Mouse (Mus musculus) embryonic facial prominence, embryonic 13.5 days (tissue): Measurements from ENCODE around the gene Zpld1. TPM values are rescaled to one million over a fixed set of nuclear protein-coding genes. Genes with fewer than 3 reads are reported as not detected.

Experiments
- ATAC-seq: fragments of 200-750 bp; cut with Nextera tagmentation; 2 replicates; pipeline ENCODE4 v1.8.0; 2017; ENCODE audit warnings: low read depth; ENCODE audit not compliant: insufficient number of reproducible peaks, insufficient read depth, low FRiP score, low TSS enrichment
- H3K27ac ChIP-seq: fragments of 300-500 bp; sonication (generic); 2 replicates; pipeline ENCODE4 v1.5.1; 2015; ENCODE audit warnings: moderate library complexity, mild to moderate bottlenecking, inconsistent platforms
- H3K27me3 ChIP-seq: fragments of 300-500 bp; sonication (generic); 2 replicates; pipeline ENCODE4 v1.6.1; 2015; ENCODE audit warnings: mild to moderate bottlenecking, inconsistent platforms
- H3K36me3 ChIP-seq: fragments of 300-500 bp; sonication (generic); 2 replicates; pipeline ENCODE4 v1.6.1; 2015; ENCODE audit warnings: mild to moderate bottlenecking, inconsistent platforms
- H3K4me1 ChIP-seq: fragments of 300-500 bp; sonication (generic); 2 replicates; pipeline ENCODE4 v1.6.1; 2015; ENCODE audit warnings: inconsistent platforms
- H3K4me2 ChIP-seq: fragments of 300-500 bp; sonication (generic); 2 replicates; pipeline ENCODE4 v1.6.1; 2015; ENCODE audit warnings: moderate library complexity, mild to moderate bottlenecking, inconsistent platforms
- H3K4me3 ChIP-seq: fragments of 300-500 bp; sonication (generic); 2 replicates; pipeline ENCODE4 v1.5.1; 2015; ENCODE audit warnings: mild to moderate bottlenecking, inconsistent platforms
- H3K9ac ChIP-seq: fragments of 300-500 bp; sonication (generic); 2 replicates; pipeline ENCODE4 v1.6.1; 2015; ENCODE audit warnings: mild to moderate bottlenecking, inconsistent platforms
- H3K9me3 ChIP-seq: fragments of 300-500 bp; sonication (generic); 2 replicates; pipeline ENCODE4 v1.6.1; 2016; ENCODE audit warnings: inconsistent platforms
- WGBS: fragments of 180-500 bp; shearing (Covaris S2); methylation state at CpG from one replicate; pipeline ENCODE4 v1.1.7; 2015; ENCODE audit warnings: mixed read lengths; 5-methylcytosine and 5-hydroxymethylcytosine counted together
- polyA plus RNA-seq: library from polyadenylated mRNA; unstranded; fragments of >200 nt; fragmentation: Nextera tagmentation; extraction: Ambion mirVana; gene quantifications from 2 replicates; pipeline ENCODE4 v1.2.1, GENCODE M21; 2015

Zpld1 gene
- polyA plus RNA-seq, 1 experiment from 2014 or later, result 0.10 TPM

DNA sequence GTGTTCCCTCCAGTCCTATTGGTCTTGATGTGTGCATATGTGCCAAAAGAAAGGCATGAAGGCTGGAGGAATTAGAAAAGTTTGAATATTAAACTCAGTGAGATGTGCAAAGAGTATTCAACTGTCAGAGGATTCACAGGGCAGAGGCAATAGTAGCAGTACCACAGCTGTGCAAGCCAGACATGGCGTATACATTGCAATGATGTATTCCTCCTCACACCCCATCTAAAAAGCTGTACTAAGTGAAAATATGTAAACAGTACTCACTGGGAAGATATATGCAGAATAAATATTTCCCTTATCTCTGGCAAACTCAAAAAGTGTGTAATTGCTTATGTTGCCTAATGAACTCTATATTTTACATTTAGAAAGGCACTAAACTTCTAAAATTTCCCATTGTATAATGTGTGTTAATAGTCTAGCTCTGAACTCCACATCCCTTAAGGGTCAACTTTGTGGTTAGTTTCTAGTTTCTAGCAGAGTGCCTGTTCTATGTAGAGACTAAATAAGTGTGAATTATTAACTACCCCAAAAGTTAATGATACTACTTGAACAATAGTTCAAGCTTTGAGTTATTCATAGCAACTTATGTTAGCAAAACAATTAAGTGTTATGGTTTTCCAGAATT is 68.7 kb downstream of the Zpld1 start:
- WGBS, result 89% methylated on average over 1 of the region's 1 CpGs
- H3K9me3 ChIP-seq, result no peaks in the 10 kb centered on the region
- no peak overlapping the region for H3K9ac ChIP-seq
- no peaks in the 10 kb centered on the region for H3K36me3 ChIP-seq
- no peaks in the 10 kb centered on the region for H3K4me1 ChIP-seq
- H3K27me3 ChIP-seq, result no peaks in the 10 kb centered on the region
- H3K4me3 ChIP-seq, result no peak overlapping the region
- H3K27ac ChIP-seq, result no peak overlapping the region
- no peak for ATAC-seq
- no peak overlapping the region for H3K4me2 ChIP-seq

DNA sequence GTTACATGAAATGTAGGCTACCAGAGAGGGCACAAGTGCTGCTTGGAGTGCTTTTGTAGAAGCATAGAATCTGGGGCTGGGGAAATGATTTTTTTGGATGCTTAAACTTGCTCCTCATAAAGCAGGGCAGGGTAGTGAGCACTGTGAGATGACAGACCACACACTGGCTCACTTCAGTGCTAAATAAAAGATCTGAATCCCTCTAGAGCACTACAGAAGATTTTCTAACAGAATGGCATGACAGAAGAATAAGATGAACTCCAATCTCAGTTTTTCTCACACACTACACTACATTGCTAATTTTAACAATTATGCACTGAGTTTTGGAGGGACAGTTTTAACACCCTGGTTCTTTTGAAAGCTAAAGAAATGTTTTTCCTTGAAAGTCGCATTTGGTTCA is 93.8 kb downstream of the Zpld1 start:
- Histone ChIP-seq H3K4me2 (no peak overlapping the region), H3K9me3 (no peaks in the 10 kb centered on the region), H3K36me3 (no peaks in the 10 kb centered on the region), H3K4me3 (no peak overlapping the region), H3K9ac (no peak overlapping the region), H3K4me1 (no peaks in the 10 kb centered on the region), H3K27me3 (no peaks in the 10 kb centered on the region), H3K27ac (no peak overlapping the region)
- no peak for ATAC-seq
- WGBS, result 90% methylated on average over 1 of the region's 1 CpGs

DNA sequence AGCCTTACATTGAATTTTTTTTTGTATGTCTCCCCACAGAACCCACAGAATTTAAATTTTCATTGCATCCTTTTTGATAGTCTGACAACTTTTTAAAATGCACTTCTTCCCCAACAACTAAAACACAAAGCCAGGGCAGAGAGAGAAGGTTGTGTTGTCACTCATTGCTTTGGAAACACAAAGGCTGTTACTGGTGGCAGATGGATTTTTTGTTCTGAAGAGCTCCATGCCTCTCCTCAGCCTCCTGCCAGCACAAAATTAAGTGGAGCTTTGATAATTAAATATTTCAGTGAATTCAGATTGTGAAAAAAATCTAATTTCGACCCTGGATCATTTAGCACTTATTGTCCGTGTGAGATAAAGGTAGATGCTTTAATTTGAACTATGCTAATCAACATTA is 107.4 kb downstream of the Zpld1 start:
- H3K4me2 ChIP-seq, result no peak overlapping the region
- ATAC-seq, result no peak
- H3K27ac ChIP-seq, result no peak overlapping the region
- no peak overlapping the region for H3K4me3 ChIP-seq
- no peak overlapping the region for H3K9ac ChIP-seq
- H3K9me3 ChIP-seq, result no peaks in the 10 kb centered on the region
- H3K27me3 ChIP-seq, result no peaks in the 10 kb centered on the region
- H3K36me3 ChIP-seq, result no peaks in the 10 kb centered on the region
- WGBS, result 80% methylated on average over 2 of the region's 2 CpGs
- no peaks in the 10 kb centered on the region for H3K4me1 ChIP-seq

DNA sequence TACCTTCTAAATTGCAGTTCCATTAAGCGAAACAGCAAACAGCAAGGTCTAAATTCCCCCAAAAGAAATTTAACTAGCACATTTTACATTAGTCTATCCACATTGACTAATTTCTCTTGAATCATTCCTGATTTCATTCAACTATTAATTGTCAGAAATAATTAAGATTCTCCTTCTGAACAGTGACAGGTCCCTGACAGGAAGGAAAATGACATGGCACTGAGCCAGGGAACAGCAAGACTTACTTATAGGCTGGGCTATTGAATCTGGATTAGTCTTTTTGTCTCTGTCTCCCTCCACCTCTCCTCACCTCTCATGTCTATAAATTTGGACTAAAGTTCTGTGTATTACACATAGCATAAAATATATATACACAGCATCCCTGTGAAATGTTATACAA is 112.4 kb downstream of the Zpld1 start:
- Histone ChIP-seq H3K27ac (no peak overlapping the region), H3K4me2 (no peak overlapping the region), H3K4me3 (no peak overlapping the region), H3K27me3 (no peaks in the 10 kb centered on the region), H3K9ac (no peak overlapping the region), H3K9me3 (no peaks in the 10 kb centered on the region), H3K4me1 (no peaks in the 10 kb centered on the region), H3K36me3 (no peaks in the 10 kb centered on the region)
- WGBS, result 92% methylated on average over 1 of the region's 1 CpGs
- ATAC-seq, result no peak
